8 mouse cellular contexts compared by ENCODE assay signal in the genomic region with DNA sequence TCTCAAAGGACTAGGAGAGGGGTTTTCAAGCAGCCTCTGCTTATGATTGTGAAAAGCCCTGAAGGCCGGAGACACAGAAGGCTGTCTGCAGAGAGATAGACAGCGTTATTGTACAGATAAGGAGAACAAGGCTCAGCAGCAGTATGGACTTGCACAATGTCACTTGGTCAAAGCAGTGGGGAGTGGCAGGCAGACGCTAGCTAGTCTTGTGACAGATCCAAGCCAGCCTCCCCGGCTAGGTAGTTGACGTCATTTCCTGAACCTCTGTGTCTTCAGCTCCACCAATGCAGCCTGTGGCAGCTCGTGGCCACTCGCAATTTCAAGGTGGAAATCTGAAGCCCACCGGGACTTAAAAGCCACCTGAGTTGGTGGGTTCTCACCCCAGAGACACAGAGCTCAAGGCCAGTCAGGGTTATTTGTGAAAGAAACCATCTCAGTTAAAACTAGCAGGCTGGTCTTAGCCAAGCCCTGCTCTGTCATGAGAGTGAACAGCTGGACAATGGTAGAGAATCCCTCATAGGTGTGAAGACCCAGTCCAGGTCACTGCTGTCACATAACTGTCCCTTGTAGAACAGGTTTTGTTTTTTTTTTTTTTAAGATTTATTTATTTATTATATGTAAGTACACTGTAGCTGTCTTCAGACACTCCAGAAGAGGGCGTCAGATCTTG. TPM values are rescaled to one million over a fixed set of nuclear protein-coding genes. Genes with fewer than 3 reads are reported as not detected.
DNase-seq lines count a peak whose midpoint lies in the region; ATAC-seq and TF ChIP-seq lines count a peak whose summit lies in the region.

No protein-coding gene starts in this region.

- no peak overlapping the region for H3K27ac ChIP-seq in layer of hippocampus, adult 2 months

- DNase-seq in layer of hippocampus, adult 9-11 months = peak; percentile 70
- no peak for DNase-seq in layer of hippocampus, adult 2 months (ENCODE audit: low spot score in 2 of 2)
- peak; percentile 83 for DNase-seq in lung, postnatal 36 days
- peak; percentile 77 for DNase-seq in thymus, postnatal 14 days
- DNase-seq in urinary bladder, postnatal 25 days (ENCODE audit: low spot score) = no peak
- DNase-seq in kidney, adult 9 months = no peak
- DNase-seq in kidney, postnatal 10 days = no peak

- peak; percentile 86 for ATAC-seq in granulocyte monocyte progenitor cell, adult 5-6 weeks (replicated peaks; ENCODE audit: poor library complexity, severe bottlenecking)

- H3K4me3 ChIP-seq in layer of hippocampus, adult 2 months = no peak overlapping the region

- no peak for TF ChIP-seq CTCF in layer of hippocampus, adult 2 months (conservative IDR thresholded peaks at IDR 0.05)

RNA-seq across cellular contexts. Expression of a gene that starts 3.3 kb away (rescaled TPM):
- total RNA-seq in layer of hippocampus, adult 2 months (2021) = under 1 TPM in 1 of 2 experiments, not detected in 1; 0.12 TPM
- 4.5 and 6.0 TPM in 2 replicates for total RNA-seq in granulocyte monocyte progenitor cell, adult 5-6 weeks (2014; fragmentation: Nextera tagmentation)
- total RNA-seq in granulocyte monocyte progenitor cell, adult 5-6 weeks (2017) = 4.0 and 5.1 TPM in 2 replicates

RNA-seq across cellular contexts. Expression of a gene that starts 22.0 kb away (rescaled TPM):
- 10 to 100 TPM; 39.4 to 39.7 TPM for total RNA-seq in layer of hippocampus, adult 2 months (2021)
- total RNA-seq in granulocyte monocyte progenitor cell, adult 5-6 weeks (2014; fragmentation: Nextera tagmentation) = 62.1 and 116 TPM in 2 replicates
- 68.2 and 68.6 TPM in 2 replicates for total RNA-seq in granulocyte monocyte progenitor cell, adult 5-6 weeks (2017)

RNA-seq across cellular contexts. Expression of a gene that starts 24.9 kb away (rescaled TPM):
- total RNA-seq in layer of hippocampus, adult 2 months (2021) = 10 to 100 TPM; 52.7 to 54.8 TPM
- 65.4 and 67.9 TPM in 2 replicates for total RNA-seq in granulocyte monocyte progenitor cell, adult 5-6 weeks (2014; fragmentation: Nextera tagmentation)
- 159 and 192 TPM in 2 replicates for total RNA-seq in granulocyte monocyte progenitor cell, adult 5-6 weeks (2017)

RNA-seq across cellular contexts. Expression of a gene that starts 43.0 kb away (rescaled TPM):
- total RNA-seq in layer of hippocampus, adult 2 months (2021) = 10 to 100 TPM; 82.6 to 94.2 TPM
- 140 TPM in 2 replicates for total RNA-seq in granulocyte monocyte progenitor cell, adult 5-6 weeks (2014; fragmentation: Nextera tagmentation)
- total RNA-seq in granulocyte monocyte progenitor cell, adult 5-6 weeks (2017) = 191 and 201 TPM in 2 replicates

RNA-seq across cellular contexts. Expression of a gene that starts 47.7 kb away (rescaled TPM):
- total RNA-seq in layer of hippocampus, adult 2 months (2021) = 10 to 100 TPM; 35.2 to 36.1 TPM
- 51.5 and 61.2 TPM in 2 replicates for total RNA-seq in granulocyte monocyte progenitor cell, adult 5-6 weeks (2014; fragmentation: Nextera tagmentation)
- total RNA-seq in granulocyte monocyte progenitor cell, adult 5-6 weeks (2017) = 36.6 and 40.8 TPM in 2 replicates

Comparison
In these comparisons a context has a peak if more than half of its experiments do, and no peak if none do; other contexts are left out.
1. DNase-seq: peak in layer of hippocampus, adult 9-11 months (single experiment), lung, postnatal 36 days (single experiment) and thymus, postnatal 14 days (single experiment); none in layer of hippocampus, adult 2 months (0 of 2), urinary bladder, postnatal 25 days (single experiment), kidney, adult 9 months (single experiment) and kidney, postnatal 10 days (single experiment).
2. RNA of a gene that starts 3.3 kb away (total RNA-seq): 4.0 to 6.0 TPM in granulocyte monocyte progenitor cell, adult 5-6 weeks; 0.12 TPM in layer of hippocampus, adult 2 months; every median in the first group is over 4 times any median in the second.